Comparison of ENCODE assay signal across 12 mouse cellular contexts in the genomic region with DNA sequence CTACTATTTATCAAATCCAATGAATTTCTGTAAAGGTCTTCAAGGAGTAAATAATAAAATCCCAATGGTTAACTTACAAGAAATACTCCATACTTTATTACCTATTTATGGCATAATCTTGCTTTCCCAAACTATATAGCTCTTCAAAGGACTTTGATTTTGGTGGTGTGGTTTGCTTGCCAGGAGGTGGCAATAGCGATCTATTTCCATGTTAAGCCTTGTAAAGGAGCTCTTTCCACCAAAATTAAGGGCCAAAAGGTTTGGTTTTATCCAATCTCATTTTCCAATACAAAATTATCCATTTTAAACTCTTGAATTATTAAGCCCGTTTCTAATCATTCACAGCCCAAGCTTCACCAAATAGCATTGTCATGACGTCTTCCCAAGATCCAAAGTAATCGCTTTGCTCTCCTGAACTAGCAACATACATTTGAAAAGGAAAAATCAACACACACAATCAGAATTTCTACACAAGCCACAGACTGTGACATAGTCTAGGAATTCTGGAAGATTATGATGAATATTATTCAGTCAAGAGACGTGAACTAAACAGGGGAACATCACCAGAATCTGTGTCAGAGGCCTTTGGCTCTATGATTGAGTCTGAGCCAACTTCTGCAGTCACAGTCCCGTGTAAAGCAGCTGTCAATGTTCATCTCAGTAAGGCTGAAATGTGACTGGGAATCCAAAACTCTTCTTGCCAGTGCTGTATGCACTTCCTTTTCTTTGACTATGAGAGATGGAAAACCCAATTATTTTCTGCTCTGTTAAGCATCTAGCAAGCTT.
A peak's percentile ranks its signal among the peaks of the same experiment; 100 is the strongest.
DNase-seq lines count a peak whose midpoint lies in the region; ATAC-seq lines count a peak whose summit lies in the region.
"Had no signal": no experiment of that assay in that cellular context is flagged by ENCODE, and none has a peak within 500 bp of the region (broad histone marks: within the 10 kb centered on the region; RNA-seq: fewer than 3 reads in every experiment).

No protein-coding gene starts in this region.

- no peak for ATAC-seq in forebrain, embryonic 14.5 days
- ATAC-seq: CD4-positive, CD25-positive, alpha-beta regulatory T cell, adult 4 months had no signal

- no peaks in the 10 kb centered on the region for H3K9me3 ChIP-seq in forebrain, embryonic 14.5 days (replicated peaks; ENCODE audit: control insufficient read depth, low read length)
- no peaks in the 10 kb centered on the region for H3K9me3 ChIP-seq in forebrain, embryonic 10.5 days

- no peaks in the 10 kb centered on the region for H3K27me3 ChIP-seq in forebrain, embryonic 14.5 days (replicated peaks; ENCODE audit: control insufficient read depth, insufficient read depth, low read length)
- no peaks in the 10 kb centered on the region for H3K27me3 ChIP-seq in forebrain, embryonic 10.5 days (ENCODE audit: poor library complexity, severe bottlenecking)

- no peaks in the 10 kb centered on the region for H3K4me1 ChIP-seq in forebrain, embryonic 14.5 days (ENCODE audit: control insufficient read depth, insufficient read depth, low read length)
- no peaks in the 10 kb centered on the region for H3K4me1 ChIP-seq in forebrain, embryonic 10.5 days

- no peak overlapping the region for H3K4me3 ChIP-seq in forebrain, embryonic 14.5 days (ENCODE audit: low read depth, low read length)
- H3K4me3 ChIP-seq in forebrain, embryonic 10.5 days: no peak overlapping the region

- peak; percentile 55 for DNase-seq in forebrain, embryonic 14.5 days (ENCODE audit: low spot score)
- DNase-seq in forebrain, embryonic 10.5 days (ENCODE audit: extremely low spot score, low spot score): no peak
- peak; percentile 5 for DNase-seq in layer of hippocampus, adult 11-12 months (ENCODE audit: low spot score)
- DNase-seq in layer of hippocampus, adult 8-10 months (ENCODE audit: low spot score in 2 of 2): no peak
- DNase-seq in Muller cell, postnatal 12 days (ENCODE audit: inconsistent ontology term): peak; percentile 86
- DNase-seq in layer of hippocampus, postnatal 10 days (ENCODE audit: low spot score in 2 of 2): peak; percentile 21 to 39
- no peak for DNase-seq in urinary bladder, adult 2 months (ENCODE audit: low spot score)
- no peak for DNase-seq in thymus, postnatal 25 days
- DNase-seq: cerebellum, adult 11-12 months; heart, adult 18-20 months; lung, postnatal 36 days had no signal

- no peak overlapping the region for H3K4me2 ChIP-seq in forebrain, embryonic 14.5 days (ENCODE audit: low read length)

- no peak overlapping the region for H3K27ac ChIP-seq in forebrain, embryonic 14.5 days (ENCODE audit: low read depth, low read length)
- H3K27ac ChIP-seq in forebrain, embryonic 10.5 days: no peak overlapping the region

- 77% methylated on average over 6 of the region's 6 CpGs for WGBS in forebrain, embryonic 14.5 days
- WGBS in forebrain, embryonic 10.5 days: 83% methylated on average over 6 of the region's 6 CpGs

- no peaks in the 10 kb centered on the region for H3K36me3 ChIP-seq in forebrain, embryonic 14.5 days (ENCODE audit: control insufficient read depth, insufficient read depth, low read length)
- no peaks in the 10 kb centered on the region for H3K36me3 ChIP-seq in forebrain, embryonic 10.5 days (replicated peaks)

- no peak overlapping the region for H3K9ac ChIP-seq in forebrain, embryonic 14.5 days (ENCODE audit: low read length)

Comparison
In these comparisons a context has a peak if more than half of its experiments do, and no peak if none do; other contexts are left out.
1. DNase-seq: peak in forebrain, embryonic 14.5 days (single experiment), layer of hippocampus, adult 11-12 months (single experiment), Muller cell, postnatal 12 days (single experiment) and layer of hippocampus, postnatal 10 days (2 of 2); none in forebrain, embryonic 10.5 days (single experiment), layer of hippocampus, adult 8-10 months (0 of 2), urinary bladder, adult 2 months (single experiment) and thymus, postnatal 25 days (single experiment).